Mouse (Mus musculus): ENCODE measurements at regions not wholly inside any gene's neighbourhood (a gene's known extent, or its start where the extent isn't known, plus 50 kb on each side); places are given as distances from the start of the nearest gene placed in this dataset.
A peak's percentile ranks its signal among the peaks of the same experiment; 100 is the strongest.

DNA sequence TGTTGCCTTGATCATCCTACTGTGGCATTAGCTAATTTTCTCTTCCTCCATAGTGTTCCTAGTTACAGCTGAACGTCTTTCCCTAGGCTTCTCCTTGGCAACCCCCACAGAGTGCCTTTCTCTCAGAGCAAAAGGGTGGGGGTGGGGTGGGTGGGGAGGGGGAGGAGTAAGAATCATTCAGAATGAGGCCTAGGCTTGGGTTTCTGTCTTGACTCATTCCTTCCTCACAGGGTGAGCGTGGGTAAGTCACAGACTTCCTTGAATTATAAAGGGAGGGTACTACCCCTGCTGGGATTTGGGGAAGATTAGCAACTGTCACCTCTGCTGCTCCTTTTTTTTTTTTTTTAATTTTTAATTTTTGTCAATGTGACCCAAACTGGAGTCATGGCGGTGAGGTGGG lies 114.5 kb downstream of the Dhx35 start:
- DNase-seq, result no peak

GRCm38 (mm10) chr2:158910325-158910724 lies 115.7 kb downstream of the Dhx35 start:
- no peak for DNase-seq

DNA sequence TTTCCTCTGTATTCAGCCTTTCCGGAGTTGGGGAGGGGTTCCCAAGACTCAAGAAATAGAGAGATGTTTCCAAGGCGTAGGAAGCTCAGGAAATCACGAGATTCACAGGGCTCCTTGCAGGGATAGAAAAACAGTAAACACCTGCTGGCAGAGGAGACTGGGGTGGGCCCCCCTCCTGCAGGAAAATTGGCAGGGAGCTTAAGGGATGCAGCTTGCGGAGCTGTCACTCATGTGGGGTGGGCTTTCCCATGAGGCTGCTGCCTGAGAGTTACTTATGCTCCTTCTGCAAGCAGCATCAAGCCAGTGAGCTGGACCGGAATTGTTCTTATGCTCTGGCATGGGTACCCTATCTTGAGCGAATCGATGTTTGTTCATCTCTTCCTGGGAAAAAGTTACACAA lies 116.6 kb downstream of the Dhx35 start:
- no peak for DNase-seq

- peak; percentile 47 for DNase-seq
Observed at GRCm38 (mm10) chr2:158912631-158913258, 118.1 kb downstream of the Dhx35 start.

- DNase-seq, result peak; percentile 39
Observed at GRCm38 (mm10) chr2:158917398-158917797, 122.8 kb downstream of the Dhx35 start.

DNA sequence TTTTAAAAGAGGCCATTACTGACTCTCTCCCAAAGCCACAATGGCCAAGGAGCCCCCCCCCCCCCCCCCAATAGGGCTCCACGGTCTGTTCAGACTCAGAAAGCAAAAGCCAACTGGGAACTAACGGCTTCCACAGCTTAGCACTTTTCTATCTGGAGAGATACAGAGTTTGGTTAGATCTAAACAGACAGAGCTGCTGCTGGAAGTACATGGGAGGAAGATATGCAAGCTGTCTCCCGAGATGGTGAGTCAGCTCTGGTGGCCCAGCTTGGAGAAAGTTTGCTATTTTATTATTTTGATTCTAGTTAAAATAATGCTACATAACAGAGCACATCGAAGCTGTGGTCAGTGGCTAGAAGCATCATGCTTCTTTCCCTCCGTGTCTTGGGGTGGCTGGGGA lies 123.7 kb downstream of the Dhx35 start:
- no peak for DNase-seq

DNA sequence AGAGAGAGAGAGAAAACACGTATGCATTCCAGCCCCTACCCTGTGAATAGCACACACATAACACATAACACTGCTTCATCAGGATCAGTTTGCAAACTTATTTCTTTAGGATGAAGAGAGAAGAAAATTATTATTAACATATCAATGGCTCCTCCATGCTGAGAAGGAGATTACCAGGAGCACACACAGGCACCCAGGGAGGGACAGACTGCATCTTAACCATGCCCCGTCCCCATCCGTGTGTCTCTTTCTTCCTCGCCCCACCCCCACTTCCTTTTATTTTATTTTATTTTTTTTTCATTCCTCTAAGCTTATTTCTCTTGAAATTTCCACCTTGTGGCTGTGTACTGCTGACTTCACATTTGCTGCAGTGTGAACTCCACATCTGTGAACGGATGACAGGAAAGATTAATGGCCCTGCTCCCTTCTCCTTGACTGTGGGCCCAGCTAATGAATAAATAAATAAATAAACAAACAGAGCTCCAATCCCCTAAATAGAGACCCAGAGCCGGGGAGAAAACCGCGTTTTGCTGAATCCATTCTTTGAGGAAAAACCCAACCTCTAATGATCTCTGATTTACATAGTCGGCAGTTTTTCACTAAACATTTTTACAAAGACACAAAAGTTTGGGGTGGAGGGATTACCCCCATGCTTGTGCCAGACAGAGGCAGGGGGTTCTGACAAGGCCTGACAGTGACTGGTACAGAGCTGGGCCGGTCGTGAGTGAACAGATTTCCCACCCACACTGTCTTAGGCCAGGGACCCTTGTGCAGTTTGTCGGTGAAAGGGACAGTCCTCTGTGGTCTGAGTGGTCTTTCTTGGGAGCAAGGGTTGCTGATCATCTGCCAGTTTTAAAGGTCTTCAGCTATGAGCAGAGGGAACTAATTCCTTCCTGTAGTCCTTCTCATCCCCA lies 127.0 kb downstream of the Dhx35 start:
- DNase-seq, result no peak

DNA sequence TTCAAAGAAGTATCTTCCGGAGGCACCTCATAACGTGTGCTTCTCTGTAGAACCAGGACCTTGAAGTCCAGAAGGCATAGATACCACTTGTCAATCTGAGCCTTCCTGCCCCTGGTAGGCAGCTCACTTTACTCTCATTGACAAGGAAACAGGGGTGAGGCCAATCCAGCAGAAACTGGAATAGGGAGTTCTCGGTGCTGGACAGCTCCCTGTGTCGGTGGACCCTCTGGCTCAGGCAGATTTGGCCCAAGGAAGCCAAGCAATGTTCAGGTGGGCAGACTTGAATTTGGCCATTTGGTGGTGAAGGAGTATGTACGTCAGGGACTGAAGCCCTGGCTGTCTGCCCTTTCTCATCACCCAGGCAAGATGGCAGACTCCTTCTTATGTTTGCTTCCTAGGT lies 128.2 kb downstream of the Dhx35 start:
- DNase-seq, result no peak

DNA sequence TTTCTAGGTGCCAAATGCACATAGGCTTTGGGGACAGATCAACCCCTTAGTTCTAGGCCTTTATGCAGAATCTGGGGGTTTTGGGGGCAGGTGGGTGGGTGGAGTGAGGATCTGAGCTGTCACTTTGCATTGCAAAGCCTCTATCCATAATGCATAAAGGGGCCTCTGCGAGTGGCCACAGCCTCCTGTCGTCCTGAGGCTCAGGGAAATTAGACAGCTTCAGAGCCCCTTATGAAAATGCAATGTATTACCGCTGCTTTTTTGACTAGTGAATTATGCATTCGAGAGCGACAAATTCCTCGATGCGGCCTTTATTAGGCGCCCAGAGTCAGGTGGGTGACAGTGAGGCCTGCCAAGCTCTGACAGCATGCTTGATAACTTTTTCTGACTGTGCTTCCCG lies 134.9 kb downstream of the Dhx35 start:
- no peak for DNase-seq

DNA sequence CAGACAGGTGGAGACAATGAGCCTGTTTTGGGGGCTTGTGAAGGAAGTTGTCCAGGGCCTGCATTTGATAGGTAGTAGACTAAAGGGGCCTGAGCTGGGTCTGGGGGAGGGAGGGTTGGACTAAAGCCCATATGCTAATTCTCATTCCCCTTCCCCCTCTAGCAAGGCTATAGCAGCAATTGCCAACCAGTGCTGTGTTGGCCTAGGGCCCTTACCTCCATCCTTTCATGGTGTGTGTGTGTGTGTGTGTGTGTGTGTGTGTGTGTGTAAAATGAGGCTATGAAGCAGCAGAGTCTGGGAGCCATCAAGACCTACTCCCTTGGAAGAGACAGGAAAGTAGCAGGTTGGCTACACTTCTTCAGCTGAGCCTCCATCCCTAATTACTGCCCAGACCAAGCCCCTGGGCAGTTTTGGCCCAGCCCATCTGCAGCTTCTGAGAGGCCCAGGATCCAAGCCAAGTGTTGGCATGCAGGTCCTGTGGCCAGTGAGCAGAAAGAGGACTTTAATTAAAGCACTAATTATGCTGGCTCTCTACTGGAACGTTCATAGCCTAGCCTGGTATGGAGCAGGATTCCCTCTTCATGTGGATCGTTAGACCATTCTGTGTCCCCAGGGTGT lies 143.4 kb downstream of the Dhx35 start:
- DNase-seq, result no peak

GRCm38 (mm10) chr2:158949418-158949817 lies 154.8 kb downstream of the Dhx35 start:
- no peak for DNase-seq

DNA sequence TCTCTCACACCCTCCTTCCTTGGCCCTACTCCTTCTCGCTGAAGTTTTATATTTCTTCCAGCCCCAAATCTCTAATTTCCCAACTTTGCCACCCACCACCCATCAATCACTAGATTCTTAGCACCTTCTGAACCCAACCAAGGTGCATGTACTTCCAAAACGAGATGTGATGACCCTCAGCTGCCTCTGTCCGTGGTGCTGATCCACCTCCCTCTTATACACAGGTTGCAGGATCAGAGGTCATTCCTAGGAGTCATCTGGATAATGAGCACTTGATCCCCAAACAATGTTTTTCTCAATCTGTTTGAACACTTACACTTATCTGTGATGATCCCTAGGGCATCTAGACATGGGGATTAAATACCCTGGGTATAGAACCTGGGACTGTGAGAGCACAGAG lies 156.5 kb downstream of the Dhx35 start:
- DNase-seq, result no peak

DNA sequence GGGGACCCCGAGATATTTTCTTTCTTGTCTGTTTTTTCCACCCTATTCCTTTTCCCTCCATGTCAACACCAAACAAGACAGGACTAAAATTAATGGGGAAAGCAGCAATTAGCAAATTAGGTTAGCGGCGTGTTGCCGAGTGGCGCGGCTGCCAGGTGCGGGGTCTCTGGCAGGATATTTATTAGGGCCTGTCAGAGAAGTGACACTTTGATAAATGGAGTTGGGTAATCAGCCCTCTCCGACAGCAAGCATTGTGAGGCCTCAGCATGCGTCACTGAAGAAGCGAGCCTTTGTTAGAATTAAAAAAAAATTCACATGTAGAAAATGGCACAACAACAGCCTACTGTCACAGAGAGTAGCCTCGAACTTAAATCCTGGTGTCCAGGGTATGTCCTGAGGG lies 162.3 kb downstream of the Dhx35 start:
- no peak for DNase-seq

GRCm38 (mm10) chr2:158965003-158965665 lies 170.5 kb downstream of the Dhx35 start:
- DNase-seq, result peak; percentile 79

DNA sequence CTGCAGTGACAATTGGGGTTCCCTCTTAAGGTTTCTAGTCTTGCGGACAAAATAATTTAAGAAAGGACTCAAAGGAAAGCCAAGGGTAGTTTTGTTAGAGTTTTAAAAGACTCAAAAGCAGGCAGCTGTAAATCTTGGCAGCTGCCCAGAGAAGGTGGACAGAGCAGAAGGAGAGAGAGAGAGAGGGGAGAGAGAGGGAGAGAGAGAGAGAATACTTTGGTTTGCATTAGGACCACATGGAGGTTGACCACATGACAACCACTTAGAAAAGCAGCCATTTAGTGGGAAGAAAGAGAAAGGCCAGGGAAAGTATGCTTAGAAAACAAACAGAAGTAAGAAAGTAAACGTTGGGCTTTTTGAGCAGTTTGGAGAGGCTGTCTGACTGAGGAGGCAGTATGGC lies 177.6 kb downstream of the Dhx35 start:
- DNase-seq, result no peak

- DNase-seq, result peak; percentile 50
Observed at GRCm38 (mm10) chr2:158985529-158986148, 191.0 kb downstream of the Dhx35 start.

GRCm38 (mm10) chr2:159002481-159003186 lies 208.0 kb downstream of the Dhx35 start:
- DNase-seq, result no peak

- DNase-seq, result no peak
Observed at GRCm38 (mm10) chr2:159003187-159003497, 208.5 kb downstream of the Dhx35 start.

- DNase-seq, result peak; percentile 2
Observed at GRCm38 (mm10) chr2:159004417-159004816, 209.8 kb downstream of the Dhx35 start.

DNA sequence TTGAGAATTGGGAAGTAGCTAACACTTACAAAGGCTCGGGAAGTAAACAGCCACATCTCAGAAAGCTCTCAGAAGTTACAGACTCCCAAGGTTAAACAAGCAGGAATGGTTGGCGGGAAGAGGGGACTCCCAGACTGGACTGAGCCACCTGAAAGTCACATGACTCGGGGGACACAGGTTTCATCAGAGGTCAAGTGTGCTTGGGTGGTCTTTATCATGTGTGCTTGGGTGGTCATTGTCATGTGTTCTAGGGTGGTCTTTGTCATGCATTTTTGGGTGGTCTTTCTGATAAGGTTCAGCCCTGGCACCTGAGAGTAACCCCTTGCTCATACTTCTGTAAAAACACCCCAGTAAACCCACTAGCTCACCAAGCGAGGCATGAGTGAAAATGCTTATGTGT lies 218.1 kb downstream of the Dhx35 start:
- DNase-seq, result no peak

- DNase-seq, result no peak
Observed at GRCm38 (mm10) chr2:159014553-159014952, 219.9 kb downstream of the Dhx35 start.

DNA sequence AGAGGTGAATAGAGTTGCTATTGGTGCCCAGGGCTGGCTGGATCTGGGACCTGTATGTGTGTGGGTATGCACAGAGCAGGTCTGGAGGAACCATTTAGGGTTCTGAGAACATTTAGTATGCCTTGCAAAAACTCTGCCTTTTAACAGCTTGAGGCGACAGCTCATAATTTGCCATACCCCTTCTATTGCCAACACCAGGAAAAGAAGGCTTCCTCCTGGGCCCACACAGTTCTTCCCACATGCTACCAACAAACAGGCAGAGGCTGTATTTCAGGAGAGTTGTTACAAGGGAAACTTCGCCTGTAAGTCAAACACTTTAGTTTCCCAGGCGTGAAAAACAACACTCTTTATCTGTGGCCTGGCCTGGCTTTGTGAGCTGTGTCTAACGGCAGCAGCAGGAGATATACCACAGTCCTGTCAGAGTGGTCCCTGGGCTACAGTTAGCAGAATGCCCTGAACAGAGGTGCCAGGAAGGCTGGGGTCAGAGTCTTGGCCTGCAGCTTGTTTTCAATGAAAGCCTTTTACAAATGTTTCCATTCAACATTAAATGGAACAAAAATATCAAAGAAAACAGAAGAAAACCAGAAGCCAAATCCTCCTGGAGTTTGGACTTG lies 225.4 kb downstream of the Dhx35 start:
- DNase-seq, result no peak
